Mouse (Mus musculus) hindbrain, embryonic 14.5 days (tissue): ENCODE data around the gene Adamts16. TPM values are rescaled to one million over a fixed set of nuclear protein-coding genes. Genes with fewer than 3 reads are reported as not detected.

Experiments used
- ATAC-seq: fragments of 200-750 bp; cut with Nextera tagmentation; 2 replicates; pipeline ENCODE4 v1.8.0; 2017; ENCODE audit warnings: moderate number of reproducible peaks, mild to moderate bottlenecking, moderate TSS enrichment, moderate library complexity; ENCODE audit not compliant: low FRiP score
- DNase-seq: peaks from one replicate; pipeline ENCODE4 v3.0.0-alpha.2; 2015; ENCODE audit warnings: low spot score
- H3K27ac ChIP-seq: fragments of 300-500 bp; sonication (generic); 2 replicates; pipeline ENCODE4 v1.5.1; 2014; ENCODE audit warnings: mild to moderate bottlenecking, moderate library complexity
- H3K27me3 ChIP-seq: fragments of 300-500 bp; sonication (generic); 2 replicates; pipeline ENCODE4 v1.6.1; 2014; ENCODE audit warnings: mild to moderate bottlenecking, low read length, mixed read lengths; ENCODE audit not compliant: control insufficient read depth, insufficient read depth
- H3K36me3 ChIP-seq: fragments of 300-500 bp; sonication (generic); replicated peaks from 2 replicates; pipeline ENCODE4 v1.6.1; 2014; ENCODE audit not compliant: control insufficient read depth, insufficient read depth
- H3K4me1 ChIP-seq: fragments of 300-500 bp; sonication (generic); replicated peaks from 2 replicates; pipeline ENCODE4 v1.6.1; 2014; ENCODE audit warnings: antibody characterized with exemption, low read length, mixed read lengths; ENCODE audit not compliant: control insufficient read depth, insufficient read depth
- H3K4me2 ChIP-seq: fragments of 300-500 bp; sonication (generic); replicated peaks from 2 replicates; pipeline ENCODE4 v1.6.1; 2014; ENCODE audit warnings: mild to moderate bottlenecking, moderate library complexity
- H3K4me3 ChIP-seq: fragments of 300-500 bp; sonication (generic); replicated peaks from 2 replicates; pipeline ENCODE4 v1.5.1; 2014; ENCODE audit warnings: mild to moderate bottlenecking, low read length
- H3K9ac ChIP-seq: fragments of 300-500 bp; sonication (generic); 2 replicates; pipeline ENCODE4 v1.6.1; 2014
- H3K9me3 ChIP-seq: fragments of 300-500 bp; sonication (generic); 2 replicates; pipeline ENCODE4 v1.6.1; 2016; ENCODE audit warnings: low read length; ENCODE audit not compliant: control insufficient read depth
- WGBS: fragments of 180-500 bp; shearing (Covaris S2); extraction: QIAGEN DNeasy Blood & Tissue Kit; methylation state at CpG from one replicate; pipeline ENCODE4 v1.1.7; 2014; 5-methylcytosine and 5-hydroxymethylcytosine counted together
- polyA plus RNA-seq: library from polyadenylated mRNA; unstranded; fragments of >200 nt; fragmentation: Nextera tagmentation; extraction: Ambion mirVana; gene quantifications from 2 replicates; pipeline ENCODE4 v1.2.1, GENCODE M21; 2014

Gene Adamts16
- polyA plus RNA-seq, 1 experiment from 2014 or later: 5.0 TPM

DNA sequence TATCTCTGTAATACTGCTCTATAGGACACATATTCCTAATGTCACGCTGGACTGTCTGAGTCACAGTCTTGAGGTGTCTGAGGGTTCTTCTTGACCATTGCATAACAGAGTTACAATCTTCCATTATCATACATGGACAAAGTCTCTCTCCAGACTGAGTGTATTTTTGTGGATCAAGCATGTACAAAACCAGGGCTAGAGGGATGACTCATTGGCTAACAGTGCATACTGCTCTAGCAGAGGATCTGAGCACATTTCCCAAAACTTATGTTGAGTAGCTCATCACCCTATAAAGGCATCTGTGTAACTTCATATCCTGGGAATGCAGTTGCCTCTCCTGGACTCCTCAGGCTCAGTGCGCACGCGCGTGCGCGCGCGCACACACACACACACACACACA, 81.4 kb downstream of the Adamts16 start:
- no peaks in the 10 kb centered on the region for H3K36me3 ChIP-seq
- no peak overlapping the region for H3K4me3 ChIP-seq
- no peaks in the 10 kb centered on the region for H3K27me3 ChIP-seq
- WGBS: 98% methylated on average over 9 of the region's 9 CpGs
- no peak overlapping the region for H3K9ac ChIP-seq
- H3K9me3 ChIP-seq: no peaks in the 10 kb centered on the region
- H3K27ac ChIP-seq: no peak overlapping the region
- H3K4me2 ChIP-seq: no peak overlapping the region
- H3K4me1 ChIP-seq: no peaks in the 10 kb centered on the region
- ATAC-seq (no peak), DNase-seq (no peak)

DNA sequence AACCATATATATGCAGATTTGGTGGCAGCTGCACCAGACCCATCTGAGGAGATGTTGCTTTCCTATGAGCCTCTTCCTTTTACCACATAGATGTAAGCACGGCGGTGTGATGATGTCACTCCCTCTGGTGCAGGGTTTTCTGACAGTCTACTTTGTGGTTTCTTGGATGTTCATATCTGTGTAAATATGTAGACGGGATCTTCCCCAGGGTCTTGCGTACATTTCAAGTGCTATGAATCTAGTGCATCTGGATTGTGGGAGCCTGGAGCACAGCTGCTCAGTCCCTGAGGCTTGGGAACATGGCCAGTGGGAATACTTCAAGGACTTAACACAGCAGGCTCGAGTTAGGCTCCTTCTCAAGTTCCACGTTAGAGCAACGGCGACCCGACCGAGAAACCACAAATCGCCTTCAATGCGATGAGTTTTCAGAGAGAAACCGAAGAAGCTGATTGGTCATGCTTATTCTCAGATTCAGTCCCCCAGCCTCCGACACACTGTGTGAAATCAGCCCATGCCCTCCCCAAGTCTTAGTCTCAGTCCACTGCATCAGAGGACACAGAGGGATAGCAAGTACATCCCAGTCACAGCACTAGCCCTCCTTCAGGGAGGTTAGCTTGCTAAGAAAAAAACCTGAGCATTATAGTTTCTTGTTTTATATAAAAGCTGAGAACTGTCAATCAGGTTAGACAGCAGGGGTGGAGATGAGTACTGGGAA, 95.2 kb downstream of the Adamts16 start:
- Histone ChIP-seq H3K27me3 (no peaks in the 10 kb centered on the region), H3K36me3 (no peaks in the 10 kb centered on the region), H3K4me1 (no peaks in the 10 kb centered on the region), H3K9ac (no peak overlapping the region), H3K27ac (no peak overlapping the region), H3K9me3 (no peaks in the 10 kb centered on the region), H3K4me2 (no peak overlapping the region), H3K4me3 (no peak overlapping the region)
- WGBS: 65% methylated on average over 14 of the region's 14 CpGs
- no peak for ATAC-seq
- DNase-seq: no peak

DNA sequence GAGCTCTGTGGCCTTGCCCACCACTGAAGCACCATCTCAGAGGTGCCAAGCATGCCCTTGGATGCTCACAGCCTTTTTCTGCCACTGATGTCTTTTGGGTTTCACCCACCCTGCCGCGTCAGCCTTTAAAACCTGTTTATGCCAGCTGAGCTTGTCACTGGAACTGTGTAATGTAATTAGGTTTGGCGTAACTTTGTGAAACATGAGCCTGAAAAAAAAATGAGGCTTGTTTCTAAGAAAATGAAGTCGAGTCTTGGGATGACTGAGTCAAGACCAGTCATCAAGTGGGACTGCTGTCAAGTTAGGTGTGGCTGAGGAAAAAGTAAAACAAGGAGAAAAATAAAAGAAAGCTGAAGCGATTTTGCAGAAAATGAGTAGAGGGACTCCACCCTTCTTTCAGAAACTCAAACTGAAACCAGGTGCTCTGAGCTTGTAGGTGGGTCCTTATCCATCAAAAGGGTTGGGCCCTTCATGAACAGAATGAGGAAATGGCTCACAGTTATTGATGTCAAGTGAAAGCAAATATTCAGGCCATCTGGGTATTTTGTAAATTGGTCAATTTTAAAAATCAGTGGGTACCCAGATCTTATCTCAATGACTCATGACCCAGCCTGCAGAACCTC, 97.1 kb downstream of the Adamts16 start:
- H3K36me3 ChIP-seq: no peaks in the 10 kb centered on the region
- no peaks in the 10 kb centered on the region for H3K27me3 ChIP-seq
- H3K4me2 ChIP-seq: no peak overlapping the region
- WGBS: 78% methylated on average over 5 of the region's 5 CpGs
- DNase-seq (no peak), ATAC-seq (no peak)
- H3K27ac ChIP-seq: no peak overlapping the region
- H3K4me1 ChIP-seq: 0 out of 2 replicates have a peak, but pooled peaks cover 5% of the 10 kb centered on the region
- no peaks in the 10 kb centered on the region for H3K9me3 ChIP-seq
- H3K4me3 ChIP-seq: no peak overlapping the region
- no peak overlapping the region for H3K9ac ChIP-seq

DNA sequence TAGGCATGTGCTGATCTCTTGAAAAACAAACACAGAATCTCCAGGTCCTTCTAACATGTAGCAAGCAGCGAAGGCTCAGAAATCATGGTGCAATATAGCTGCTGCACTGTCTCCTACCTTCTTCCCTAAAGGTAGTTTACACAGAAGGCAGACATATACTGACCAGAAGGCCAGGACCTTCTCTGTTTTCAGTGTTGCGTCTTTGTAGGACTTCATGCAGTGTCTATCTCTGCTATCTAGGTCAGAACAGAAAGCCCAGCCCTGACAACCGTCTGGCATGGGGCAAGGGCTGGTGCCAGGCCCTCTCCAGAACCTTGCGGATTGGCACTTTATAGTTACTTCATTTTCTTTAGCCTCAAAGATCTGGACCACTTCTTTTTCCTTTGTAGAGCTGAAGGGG, 98.9 kb downstream of the Adamts16 start:
- ATAC-seq (no peak), DNase-seq (no peak)
- no peak overlapping the region for H3K9ac ChIP-seq
- 0 out of 2 replicates have a peak, but pooled peaks cover 5% of the 10 kb centered on the region for H3K4me1 ChIP-seq
- no peak overlapping the region for H3K27ac ChIP-seq
- no peak overlapping the region for H3K4me2 ChIP-seq
- WGBS: 92% methylated on average over 4 of the region's 4 CpGs
- H3K9me3 ChIP-seq: no peaks in the 10 kb centered on the region
- H3K4me3 ChIP-seq: no peak overlapping the region
- no peaks in the 10 kb centered on the region for H3K27me3 ChIP-seq
- no peaks in the 10 kb centered on the region for H3K36me3 ChIP-seq

DNA sequence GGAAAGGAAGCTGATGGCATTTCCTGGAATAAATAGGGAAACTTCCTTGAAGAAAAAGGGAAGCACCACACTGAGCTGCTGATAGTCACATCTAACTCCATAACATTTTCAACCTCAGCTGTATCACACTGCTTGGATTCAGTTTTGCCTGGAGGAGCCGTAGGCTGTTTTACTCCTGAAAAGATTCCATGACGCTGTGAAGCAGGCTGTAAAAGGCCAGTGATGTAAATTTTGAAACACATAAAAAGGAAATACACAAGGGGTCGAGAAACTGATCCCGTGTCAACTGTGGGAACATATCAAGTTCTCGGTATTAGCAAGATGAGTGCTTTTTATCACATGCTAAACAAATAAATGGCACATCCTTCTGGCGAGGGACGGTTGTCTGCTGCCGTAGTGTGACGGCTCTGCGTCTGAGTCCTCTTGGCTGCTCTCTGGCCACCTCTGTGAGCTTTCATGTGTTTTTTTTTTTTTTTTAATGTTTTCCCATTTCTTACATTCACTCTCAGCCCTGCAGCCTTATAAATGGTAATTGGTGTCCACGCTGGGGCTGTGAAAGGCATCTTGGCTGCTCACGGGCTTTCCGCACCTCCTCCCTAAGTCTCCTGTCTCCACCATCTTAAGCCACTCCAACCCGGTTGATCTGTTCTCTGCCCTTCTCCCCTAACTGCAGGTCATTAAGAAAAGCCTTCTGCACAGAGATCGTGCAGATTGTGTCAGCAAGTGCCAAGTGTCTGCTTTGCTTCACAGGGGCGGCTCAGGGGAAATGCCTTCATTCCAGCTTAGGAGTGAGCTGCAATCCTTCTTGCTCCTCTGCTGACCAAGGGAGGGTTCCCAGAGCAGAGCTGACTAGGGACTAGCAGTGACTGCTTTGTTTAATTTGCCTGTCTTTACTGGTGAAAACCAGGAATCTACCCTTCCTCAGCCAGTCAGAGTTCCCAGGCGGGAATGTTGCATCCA, 101.0 kb downstream of the Adamts16 start:
- Histone ChIP-seq H3K9ac (no peak overlapping the region), H3K4me3 (no peak overlapping the region), H3K9me3 (no peaks in the 10 kb centered on the region), H3K27me3 (no peaks in the 10 kb centered on the region), H3K4me2 (no peak overlapping the region), H3K4me1 (0 out of 2 replicates have a peak, but pooled peaks cover 10% of the 10 kb centered on the region), H3K27ac (no peak overlapping the region), H3K36me3 (no peaks in the 10 kb centered on the region)
- ATAC-seq (no peak), DNase-seq (no peak)
- WGBS: 77% methylated on average over 17 of the region's 17 CpGs

DNA sequence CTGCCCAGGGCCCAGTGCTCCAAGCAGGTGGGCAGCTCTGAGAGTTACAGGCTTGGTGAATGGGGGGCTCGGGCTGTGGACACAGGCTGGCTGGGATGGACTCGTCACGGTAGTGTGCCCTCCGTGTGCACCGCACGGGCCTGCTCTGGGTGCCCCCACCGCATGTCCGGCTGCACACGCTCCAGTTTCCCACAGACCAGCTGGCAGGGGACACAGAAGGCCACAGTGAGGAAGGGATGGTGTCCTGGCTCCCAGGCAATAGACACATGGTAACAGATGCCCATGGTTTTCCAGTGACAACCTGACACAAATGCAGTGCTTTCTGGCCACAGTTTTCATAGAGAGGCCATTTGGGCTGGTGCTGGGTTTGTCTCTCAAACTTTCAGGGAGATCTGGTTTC, 102.8 kb downstream of the Adamts16 start:
- Histone ChIP-seq H3K4me2 (no peak overlapping the region), H3K27ac (no peak overlapping the region), H3K36me3 (no peaks in the 10 kb centered on the region), H3K4me3 (no peak overlapping the region), H3K9ac (no peak overlapping the region), H3K4me1 (0 out of 2 replicates have a peak, but pooled peaks cover 10% of the 10 kb centered on the region), H3K27me3 (no peaks in the 10 kb centered on the region), H3K9me3 (no peaks in the 10 kb centered on the region)
- WGBS: 90% methylated on average over 9 of the region's 9 CpGs
- no peak for DNase-seq
- no peak for ATAC-seq

DNA sequence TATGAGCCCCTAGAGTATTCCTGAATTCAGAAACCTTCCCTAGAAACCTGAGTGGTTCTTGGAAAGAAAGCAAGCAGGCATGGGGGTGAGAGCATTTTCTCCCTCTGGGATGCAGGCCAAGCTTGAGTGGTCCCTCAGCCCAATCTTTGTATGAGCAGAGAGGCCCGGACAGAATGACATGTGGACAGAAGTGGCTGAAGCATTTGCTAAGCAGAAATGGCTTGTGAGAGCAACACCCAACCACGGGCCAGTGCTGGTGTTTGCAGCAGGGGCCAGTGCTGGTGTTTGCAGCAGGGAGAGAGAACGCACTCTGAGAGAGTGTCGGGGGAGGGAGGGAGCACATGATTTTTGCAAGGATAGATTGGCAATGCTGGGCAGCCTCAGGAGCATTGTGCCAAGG, 105.2 kb downstream of the Adamts16 start:
- Histone ChIP-seq H3K9me3 (no peaks in the 10 kb centered on the region), H3K27me3 (no peaks in the 10 kb centered on the region), H3K4me1 (0 out of 2 replicates have a peak, but pooled peaks cover 10% of the 10 kb centered on the region), H3K27ac (no peak overlapping the region), H3K4me2 (no peak overlapping the region), H3K9ac (no peak overlapping the region), H3K4me3 (no peak overlapping the region), H3K36me3 (no peaks in the 10 kb centered on the region)
- 67% methylated on average over 4 of the region's 4 CpGs for WGBS
- no peak for DNase-seq
- no peak for ATAC-seq

DNA sequence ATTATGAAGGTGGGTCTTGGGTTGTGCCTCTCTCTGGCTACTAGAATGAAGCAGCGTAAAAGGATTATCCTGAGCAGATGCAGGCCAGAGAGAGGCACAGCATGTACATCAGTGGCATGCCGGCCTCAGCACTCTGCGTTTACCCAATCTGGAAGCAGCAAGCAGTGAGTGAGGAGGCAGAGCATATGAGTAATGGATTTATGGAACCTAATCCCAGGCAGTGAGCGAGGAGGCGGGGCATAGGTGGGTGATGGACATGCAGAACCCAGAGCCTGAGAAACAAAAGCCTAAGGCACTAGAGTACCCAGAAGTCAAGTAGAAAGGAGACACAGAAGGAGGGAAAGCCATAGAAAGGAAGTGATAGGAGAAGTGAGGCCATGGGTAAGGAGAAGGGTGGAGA, 107.0 kb downstream of the Adamts16 start:
- no peaks in the 10 kb centered on the region for H3K27me3 ChIP-seq
- no peak for DNase-seq
- WGBS: 83% methylated on average over 5 of the region's 5 CpGs
- H3K36me3 ChIP-seq: no peaks in the 10 kb centered on the region
- H3K4me1 ChIP-seq: 0 out of 2 replicates have a peak, but pooled peaks cover 5% of the 10 kb centered on the region
- H3K4me3 ChIP-seq: no peak overlapping the region
- ATAC-seq: no peak
- H3K9ac ChIP-seq: no peak overlapping the region
- H3K9me3 ChIP-seq: no peaks in the 10 kb centered on the region
- no peak overlapping the region for H3K27ac ChIP-seq
- no peak overlapping the region for H3K4me2 ChIP-seq

DNA sequence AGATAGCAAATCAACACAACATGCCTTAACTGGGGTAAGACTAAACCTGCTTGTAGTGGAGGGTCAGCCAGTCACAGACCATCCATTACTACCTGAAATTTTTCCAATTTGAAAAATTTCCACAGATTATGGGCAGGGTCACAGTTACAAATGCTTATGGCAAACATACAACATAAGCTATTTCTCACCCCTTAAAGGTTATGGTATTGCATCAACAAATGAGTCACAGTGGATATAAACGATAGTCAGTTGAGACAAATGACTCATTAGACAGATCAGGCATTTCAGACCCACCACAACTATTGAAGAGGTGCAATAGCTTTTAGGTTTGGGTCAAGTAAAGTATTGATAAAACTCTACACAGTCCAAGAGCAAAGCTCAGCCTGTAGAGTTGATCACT, 107.7 kb downstream of the Adamts16 start:
- ATAC-seq (no peak), DNase-seq (no peak)
- Histone ChIP-seq H3K4me3 (no peak overlapping the region), H3K36me3 (no peaks in the 10 kb centered on the region), H3K27ac (no peak overlapping the region), H3K9ac (no peak overlapping the region), H3K4me2 (no peak overlapping the region), H3K4me1 (0 out of 2 replicates have a peak, but pooled peaks cover 5% of the 10 kb centered on the region), H3K9me3 (no peaks in the 10 kb centered on the region), H3K27me3 (no peaks in the 10 kb centered on the region)
- WGBS: 100% methylated on average over 1 of the region's 1 CpGs
